Mouse (Mus musculus) heart, adult 18-20 months (tissue): Measurements from ENCODE around the gene Nsrp1. TPM values are rescaled to one million over a fixed set of nuclear protein-coding genes. Genes with fewer than 3 reads are reported as not detected.

ENCODE experiments used
- DNase-seq, 2 experiments: peaks; one replicate each; pipeline ENCODE4 v3.0.0; 2021 to 2022; ENCODE audit warnings: mixed read lengths in 1 of 2
- total RNA-seq, 2 experiments: library from RNA; stranded (reverse); gene quantifications; 2 replicates each; pipeline ENCODE4 v1.2.3; 2021

Gene Nsrp1
- total RNA-seq, 2 experiments from 2014 or later = 9.8 to 10.0 TPM

- DNase-seq = peak; percentile 6 to 28
Measured at GRCm38 (mm10) chr11:77061951-77062350, 16.3 kb downstream of the Nsrp1 start.

- DNase-seq = no peak
Measured at GRCm38 (mm10) chr11:77042816-77043215, 35.4 kb downstream of the Nsrp1 start.

DNA sequence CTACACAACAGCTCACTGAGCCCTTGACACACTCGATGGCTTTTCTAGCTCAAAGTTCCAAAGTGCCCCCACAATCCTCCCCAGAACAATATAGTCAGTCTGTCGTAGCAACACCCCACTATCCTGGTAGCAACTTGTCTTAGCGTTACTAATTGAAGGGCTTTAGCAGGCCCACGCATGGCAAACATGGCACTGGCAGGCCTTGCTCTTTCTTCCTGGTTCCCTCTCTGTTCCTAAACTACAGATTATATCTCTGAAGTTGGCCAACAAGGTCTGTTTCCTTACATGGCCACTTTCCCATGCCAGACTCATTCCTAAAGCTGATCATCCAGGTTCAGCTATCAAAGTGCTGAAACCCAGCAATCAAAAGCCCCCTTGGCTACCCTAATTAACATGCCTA is 36.3 kb downstream of the Nsrp1 start:
- DNase-seq = no peak

DNA sequence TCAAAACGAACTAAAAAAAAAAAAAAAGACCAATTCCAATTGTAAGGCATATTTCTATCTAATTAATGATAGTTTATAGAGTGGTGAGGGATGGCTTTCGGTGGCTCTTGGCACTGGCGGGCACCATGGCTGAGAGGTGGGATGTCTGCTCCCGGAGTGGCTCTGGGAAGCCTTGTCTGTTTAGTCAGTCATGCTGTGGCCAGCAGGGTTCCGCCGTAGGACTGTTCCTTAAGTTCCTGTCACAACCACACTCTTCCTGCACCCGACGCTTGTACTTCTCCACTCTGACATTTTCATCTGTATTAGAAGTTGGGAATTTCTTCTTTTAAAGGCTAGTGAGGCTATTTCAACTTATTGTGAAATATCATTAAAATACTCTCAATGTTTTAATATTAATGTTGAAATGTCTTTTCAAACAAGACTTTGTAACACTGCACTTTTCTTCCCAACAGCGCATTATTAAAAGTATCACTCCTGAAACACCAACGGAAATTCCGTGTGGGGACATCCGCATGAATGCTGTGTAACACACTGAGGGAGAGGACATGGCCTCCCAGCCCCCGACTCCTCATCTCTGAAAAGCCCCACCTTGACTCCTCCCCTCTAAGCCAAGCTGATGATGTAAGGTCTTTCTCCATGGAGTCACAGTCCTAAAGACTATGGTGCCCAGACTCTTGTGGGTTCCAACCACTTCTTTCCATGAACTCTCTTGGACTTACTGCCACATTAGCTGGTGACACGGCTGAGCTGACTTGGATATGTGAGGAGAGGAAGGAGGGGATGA is 46.9 kb downstream of the Nsrp1 start:
- DNase-seq = no peak

DNA sequence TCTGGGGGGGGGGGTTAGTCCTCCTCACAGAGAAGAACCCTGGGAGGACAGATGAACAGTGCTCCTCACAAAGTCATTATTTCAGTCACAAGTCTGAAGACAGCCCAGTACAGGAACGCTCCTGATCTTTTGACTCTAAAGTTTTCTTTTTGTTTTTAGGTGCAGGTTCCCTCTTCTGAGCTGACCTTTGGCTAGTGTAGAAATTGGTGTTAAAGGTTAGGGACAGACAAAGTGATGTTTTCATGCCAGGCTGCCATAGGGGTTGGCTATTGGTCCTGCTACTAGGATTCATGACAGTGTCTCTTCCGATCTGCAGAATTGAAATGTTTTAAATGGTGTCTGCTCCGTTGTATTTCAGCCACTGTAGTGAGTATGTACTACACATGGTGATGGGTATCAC is 50.1 kb downstream of the Nsrp1 start:
- DNase-seq = no peak

- no peak for DNase-seq
Measured at GRCm38 (mm10) chr11:77026559-77026958, 51.7 kb downstream of the Nsrp1 start.

DNA sequence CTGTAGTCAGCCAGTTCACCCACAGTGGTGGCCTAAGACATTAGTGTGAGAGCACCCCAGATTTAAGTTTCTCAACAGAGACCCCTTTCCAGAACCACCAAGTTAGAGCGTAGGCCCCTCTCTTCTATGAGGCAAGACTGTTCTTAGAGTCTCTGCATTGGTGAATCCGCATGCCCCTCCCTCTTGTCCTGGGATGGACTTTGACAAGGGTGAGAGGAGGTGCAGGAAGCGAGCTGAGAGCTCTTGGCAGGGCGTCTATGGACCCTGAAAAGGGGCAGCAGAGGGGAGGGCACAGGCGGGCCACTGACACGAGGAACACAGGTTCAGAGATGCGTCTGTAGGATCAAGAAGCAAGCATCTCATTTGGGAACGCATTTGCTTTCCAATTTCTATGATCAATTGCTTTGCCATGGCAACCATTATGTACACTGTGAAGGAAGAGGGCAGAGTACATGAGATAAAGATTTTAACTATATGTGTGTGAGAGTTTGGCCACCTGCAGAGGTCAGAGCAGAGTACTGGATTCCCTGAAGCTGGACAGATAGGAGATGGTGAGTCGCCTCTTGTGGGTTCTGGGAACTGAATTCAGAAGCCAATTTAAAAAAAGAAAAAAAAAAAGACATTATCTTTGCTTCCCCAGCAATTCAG is 56.4 kb downstream of the Nsrp1 start:
- no peak for DNase-seq

GRCm38 (mm10) chr11:77019539-77019938 is 58.7 kb downstream of the Nsrp1 start:
- DNase-seq = no peak

GRCm38 (mm10) chr11:77018046-77018445 is 60.2 kb downstream of the Nsrp1 start:
- DNase-seq = no peak

GRCm38 (mm10) chr11:77010762-77011475 is 67.3 kb downstream of the Nsrp1 start:
- no peak for DNase-seq

GRCm38 (mm10) chr11:77009069-77010025 is 68.9 kb downstream of the Nsrp1 start:
- DNase-seq = no peak

- no peak for DNase-seq
Measured at GRCm38 (mm10) chr11:77006616-77007015, 71.6 kb downstream of the Nsrp1 start.

- no peak for DNase-seq
Measured at GRCm38 (mm10) chr11:77005881-77006280, 72.4 kb downstream of the Nsrp1 start.

- no peak for DNase-seq
Measured at GRCm38 (mm10) chr11:77002361-77002760, 75.9 kb downstream of the Nsrp1 start.

- DNase-seq = no peak
Measured at GRCm38 (mm10) chr11:77000741-77001140, 77.5 kb downstream of the Nsrp1 start.

DNA sequence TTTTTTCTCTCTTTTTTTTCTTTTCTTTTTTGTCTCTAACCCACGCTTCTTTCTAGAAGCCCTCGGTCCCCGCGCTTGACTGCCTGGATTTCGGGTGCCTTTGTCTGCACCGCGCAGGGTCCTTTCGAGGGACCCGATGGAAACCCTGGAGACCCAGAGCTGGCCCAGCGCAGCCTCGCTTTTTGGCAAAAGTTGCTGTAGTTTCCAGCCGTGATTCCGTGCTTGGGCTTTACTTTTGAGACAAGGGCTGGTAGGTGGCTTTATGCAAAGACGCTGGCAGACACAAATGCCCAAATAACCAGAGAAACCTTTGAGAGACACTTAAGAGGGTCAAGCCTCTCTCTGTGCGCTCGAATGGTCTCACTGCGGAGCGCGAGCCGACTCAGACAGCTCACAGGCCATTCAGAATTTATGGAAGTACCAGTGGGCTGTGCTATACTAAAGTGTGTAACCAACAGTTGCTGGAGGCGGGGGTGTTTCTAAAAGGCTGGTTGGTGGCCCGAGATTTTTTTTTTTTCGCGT is 79.5 kb downstream of the Nsrp1 start:
- peak in 1 of 2 experiments; percentile 14 for DNase-seq

GRCm38 (mm10) chr11:76997916-76998704 is 80.1 kb downstream of the Nsrp1 start, which contains the start of gene Slc6a4:
Gene Slc6a4, plus strand, starts transcription at chr11:76998603.
- DNase-seq = peak in 1 of 2 experiments; percentile 31

DNA sequence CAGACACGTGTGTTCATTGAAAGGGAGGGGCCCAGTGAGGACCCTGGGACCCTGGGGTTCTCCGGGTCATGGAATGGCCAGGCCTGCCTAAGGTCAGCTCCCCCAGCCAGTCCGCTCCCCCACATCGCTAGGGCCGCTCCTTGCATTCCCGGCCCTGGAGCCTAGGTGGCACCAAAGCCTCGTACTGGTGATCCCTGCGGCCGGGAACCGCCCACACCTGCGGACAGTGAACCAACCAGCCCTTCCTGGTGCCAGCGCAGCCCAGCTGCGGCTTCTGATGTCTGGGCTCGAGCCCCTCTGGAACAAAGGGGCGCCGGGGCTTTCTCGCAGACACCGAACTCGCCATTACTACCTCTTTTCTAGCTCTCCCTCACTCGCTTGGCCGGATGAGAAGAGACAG is 80.9 kb downstream of the Nsrp1 start:
- DNase-seq = peak; percentile 53 to 88

- DNase-seq = peak in 1 of 2 experiments; percentile 7
Measured at GRCm38 (mm10) chr11:76995966-76996672, 82.1 kb downstream of the Nsrp1 start.
